Mouse (Mus musculus) CD8-positive naive resting alpha-beta T cell, adult 2 months (primary cell): ENCODE measurements around the gene Cmtm6.

Experiments used
- DNase-seq, 2 experiments: peaks; one replicate each; pipeline ENCODE4 v3.0.0; 2022; ENCODE audit warnings: low read depth in 2 of 2, low spot score in 2 of 2

Gene Cmtm6

GRCm38 (mm10) chr9:114729911-114730805 is 758 bp upstream of the Cmtm6 start:
- peak; percentile 39 to 57 for DNase-seq

GRCm38 (mm10) chr9:114731871-114732682 is 1.2 kb downstream of the Cmtm6 start:
- DNase-seq, result no peak

GRCm38 (mm10) chr9:114733238-114733637 is 2.3 kb downstream of the Cmtm6 start:
- no peak for DNase-seq

- DNase-seq, result no peak
Measured at GRCm38 (mm10) chr9:114736442-114736841, 5.5 kb downstream of the Cmtm6 start.

- DNase-seq, result peak; percentile 27 to 43
Measured at GRCm38 (mm10) chr9:114740336-114740735, 9.4 kb downstream of the Cmtm6 start.

GRCm38 (mm10) chr9:114742731-114743130 is 11.8 kb downstream of the Cmtm6 start:
- DNase-seq, result peak; percentile 20 to 50

- DNase-seq, result no peak
Measured at GRCm38 (mm10) chr9:114745163-114745562, 14.2 kb downstream of the Cmtm6 start.

- no peak for DNase-seq
Measured at GRCm38 (mm10) chr9:114745654-114746053, 14.7 kb downstream of the Cmtm6 start.

- DNase-seq, result no peak
Measured at GRCm38 (mm10) chr9:114747012-114747411, 16.1 kb downstream of the Cmtm6 start.

GRCm38 (mm10) chr9:114747466-114747865 is 16.6 kb downstream of the Cmtm6 start:
- DNase-seq, result no peak

- no peak for DNase-seq
Measured at GRCm38 (mm10) chr9:114751582-114751981, 20.7 kb downstream of the Cmtm6 start.

GRCm38 (mm10) chr9:114752311-114752710 is 21.4 kb downstream of the Cmtm6 start:
- DNase-seq, result no peak

- DNase-seq, result peak; percentile 92 to 96
Measured at GRCm38 (mm10) chr9:114752863-114753484, 22.1 kb downstream of the Cmtm6 start.

- no peak for DNase-seq
Measured at GRCm38 (mm10) chr9:114758272-114758671, 27.4 kb downstream of the Cmtm6 start.

- no peak for DNase-seq
Measured at GRCm38 (mm10) chr9:114758801-114759200, 27.9 kb downstream of the Cmtm6 start.

- DNase-seq, result no peak
Measured at GRCm38 (mm10) chr9:114759886-114760285, 29.0 kb downstream of the Cmtm6 start.

- no peak for DNase-seq
Measured at GRCm38 (mm10) chr9:114760353-114760752, 29.4 kb downstream of the Cmtm6 start.

- DNase-seq, result no peak
Measured at GRCm38 (mm10) chr9:114761848-114762247, 30.9 kb downstream of the Cmtm6 start.

GRCm38 (mm10) chr9:114763341-114763740 is 32.4 kb downstream of the Cmtm6 start:
- DNase-seq, result peak; percentile 21 to 49

GRCm38 (mm10) chr9:114767030-114767429 is 36.1 kb downstream of the Cmtm6 start:
- no peak for DNase-seq

- DNase-seq, result no peak
Measured at GRCm38 (mm10) chr9:114767507-114767906, 36.6 kb downstream of the Cmtm6 start.
